Mouse (Mus musculus) CD4-positive naive resting alpha-beta T cell, adult 76 days (primary cell): ENCODE data around the gene Ddhd1. TPM values are rescaled to one million over a fixed set of nuclear protein-coding genes. Genes with fewer than 3 reads are reported as not detected.

Experiments used
- total RNA-seq: library from RNA; stranded (reverse); gene quantifications from one replicate; pipeline ENCODE4 v1.2.4, GENCODE M21; 2023

Gene Ddhd1
- 58.0 TPM for total RNA-seq

DNA sequence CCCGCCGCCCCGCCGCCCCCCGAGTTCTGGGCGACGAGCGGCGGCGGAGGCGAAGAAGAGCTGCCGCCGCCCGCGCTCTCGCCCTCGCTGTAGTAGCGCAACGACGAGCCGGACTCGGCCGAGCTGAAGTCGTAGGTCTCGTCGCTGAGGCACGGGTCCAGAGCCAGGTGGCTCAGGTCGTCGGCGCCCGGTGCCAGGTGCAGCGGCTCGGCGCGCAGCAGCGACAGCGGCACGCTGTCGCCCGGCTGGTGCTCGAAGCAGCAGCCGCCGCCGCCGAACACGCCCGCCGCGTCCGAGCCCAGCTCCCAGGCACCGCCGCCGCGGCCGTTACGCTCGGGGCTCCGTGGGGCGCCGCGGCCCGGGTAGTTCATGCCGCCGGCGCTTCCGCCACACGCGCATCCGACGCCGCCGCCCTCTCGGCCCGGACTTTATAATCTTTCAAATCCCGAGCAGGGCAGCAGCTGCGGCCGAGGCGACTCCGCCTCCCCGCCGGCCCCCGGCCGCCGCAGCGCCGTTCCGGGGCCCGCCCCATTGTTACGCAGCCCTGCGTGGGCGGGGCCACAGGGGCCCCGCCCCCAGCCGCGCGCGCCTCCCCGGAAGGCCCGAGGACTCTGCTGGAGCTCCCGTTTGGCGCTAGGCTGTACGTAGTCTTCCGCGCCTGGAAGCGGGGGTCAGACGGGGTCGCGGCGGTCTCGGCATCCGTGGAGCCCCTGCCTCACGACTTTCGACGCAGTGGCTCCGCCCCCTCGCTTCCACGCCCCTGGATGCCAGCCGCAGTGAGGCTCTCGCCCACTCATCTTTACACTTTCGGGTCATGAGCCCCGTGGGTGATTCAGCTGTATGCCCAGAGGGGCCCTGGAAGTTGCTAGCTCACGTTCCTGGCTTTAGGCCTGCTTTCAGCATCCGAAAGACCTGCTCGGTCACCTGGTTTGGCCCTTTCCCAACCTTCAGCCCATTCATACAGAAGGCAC, at the start of gene Ddhd1:
Gene Ddhd1 (minus strand): TSS at position 503 of the 971 bp plus-strand sequence.

Other genes with a start within 250 kb of the Ddhd1 start
- gene Fermt2, start 128.0 kb downstream of the Ddhd1 start, total RNA-seq, result not detected